Mouse (Mus musculus): Measurements from ENCODE around the gene Rab11fip5.

Gene Rab11fip5

DNA sequence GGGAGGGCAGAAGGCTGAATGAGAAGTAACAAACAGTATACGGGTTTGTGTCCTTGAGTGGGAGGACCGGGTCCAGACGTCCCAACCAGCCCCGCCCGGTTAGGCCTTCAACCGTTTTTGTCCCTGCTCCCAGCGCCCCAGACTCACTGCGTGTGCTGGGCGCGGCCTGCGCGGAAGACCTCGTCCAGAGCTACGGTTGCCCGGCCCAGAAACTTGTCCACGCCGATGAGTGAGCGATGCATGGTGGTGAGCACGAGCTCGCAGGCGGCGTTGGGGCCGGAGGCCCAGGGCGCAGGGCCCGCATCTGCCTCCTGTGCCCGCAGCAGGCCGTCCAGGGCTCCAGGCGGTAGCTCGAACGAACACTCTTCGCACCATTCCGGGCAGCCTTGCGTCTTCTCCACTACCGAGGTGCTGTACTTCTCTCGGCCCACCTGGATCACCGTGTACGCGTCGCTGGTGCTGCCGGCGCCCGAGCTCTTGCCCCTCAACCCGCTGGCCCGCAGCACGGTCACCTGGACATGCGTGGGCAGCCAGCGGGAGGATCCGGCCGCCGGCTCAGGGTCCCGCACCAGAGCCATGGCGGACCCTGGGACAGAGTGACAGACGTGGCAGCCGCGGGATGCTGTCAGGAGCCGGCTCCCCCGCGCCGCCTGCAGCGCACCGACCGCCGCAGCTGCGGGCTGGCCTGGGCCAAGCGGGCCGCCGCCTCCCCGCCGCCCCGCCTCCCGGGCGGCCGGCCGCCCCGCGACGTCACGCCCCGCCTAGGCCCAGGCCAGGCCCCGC lies at the start of gene Rab11fip5:
Gene Rab11fip5, minus strand, starts transcription at position 684 of the 783 bp plus-strand sequence.
- DNase-seq: peak; percentile 42

- DNase-seq: no peak
These were observed 49.5 kb upstream of the Rab11fip5 start, which contains the start of gene Noto for GRCm38 (mm10) chr6:85423836-85424379. Gene Noto, plus strand, starts transcription at chr6:85423886.

GRCm38 (mm10) chr6:85419150-85419549 lies 44.7 kb upstream of the Rab11fip5 start:
- DNase-seq: no peak

- no peak for DNase-seq
These were observed 41.4 kb upstream of the Rab11fip5 start for GRCm38 (mm10) chr6:85415829-85416228.

DNA sequence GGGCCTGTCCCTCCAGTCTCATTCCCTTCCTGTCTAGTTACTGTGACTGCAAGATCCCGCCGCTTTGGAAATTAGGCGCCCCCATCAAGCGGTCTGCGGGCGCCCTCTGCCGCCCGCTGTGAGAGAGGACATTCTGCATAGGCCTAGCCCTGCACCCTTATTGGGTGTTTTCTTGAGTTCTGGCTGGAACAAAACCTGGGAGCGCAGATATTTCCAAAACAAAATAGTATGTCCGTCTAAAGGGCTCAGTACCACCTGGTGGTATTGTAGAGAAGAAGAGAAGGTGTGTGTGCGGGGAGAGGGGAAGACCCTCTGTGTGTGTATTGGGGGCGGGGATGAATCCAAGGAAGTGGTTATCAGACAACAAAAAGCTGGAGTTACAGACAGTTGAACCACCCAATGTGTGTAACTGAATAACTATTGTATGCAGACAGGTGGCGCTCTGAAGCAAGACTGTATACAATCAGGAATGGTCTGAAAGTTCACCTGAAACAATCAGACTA lies 36.4 kb upstream of the Rab11fip5 start:
- DNase-seq: peak; percentile 31

GRCm38 (mm10) chr6:85409003-85409402 lies 34.6 kb upstream of the Rab11fip5 start:
- no peak for DNase-seq

DNA sequence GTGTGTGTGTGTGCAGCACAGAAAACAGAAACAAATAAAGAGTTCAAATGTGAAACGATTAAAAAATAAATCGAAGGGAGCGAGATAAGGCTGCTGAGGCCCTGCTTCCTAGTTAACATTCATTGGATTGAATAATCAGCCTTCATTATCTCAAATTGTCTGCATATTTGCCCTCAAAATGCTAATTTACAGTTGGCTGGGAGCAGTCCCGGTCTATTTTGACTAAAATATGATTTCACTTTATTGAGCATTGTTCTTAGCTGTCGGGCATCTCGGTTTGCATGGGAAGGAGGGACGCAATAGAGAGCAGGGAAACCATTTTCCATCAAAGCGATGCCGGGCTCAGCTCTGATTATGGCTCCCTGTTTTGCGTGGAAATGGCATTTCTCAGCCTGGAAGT lies 28.6 kb upstream of the Rab11fip5 start:
- no peak for DNase-seq

DNA sequence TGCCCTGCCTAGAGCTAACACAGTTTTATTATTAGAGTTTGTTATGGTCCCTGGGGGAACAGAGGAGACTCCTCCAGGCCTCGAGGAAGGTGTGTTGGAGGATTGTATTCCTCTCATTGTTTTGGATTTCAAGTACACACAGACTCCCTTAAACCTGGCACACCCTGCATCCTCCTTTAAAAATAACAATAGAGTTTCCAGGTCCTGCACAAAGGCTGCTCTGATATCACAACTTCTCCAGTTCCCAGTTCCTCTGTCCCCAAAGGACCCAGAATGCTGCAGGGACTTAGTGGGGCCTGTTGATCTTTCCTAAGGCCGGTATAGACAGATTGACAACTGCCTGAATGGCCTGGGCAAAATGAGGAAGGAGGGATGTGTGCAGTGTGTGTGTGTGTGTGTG lies 28.2 kb upstream of the Rab11fip5 start:
- no peak for DNase-seq

- DNase-seq: no peak
These were observed 25.3 kb upstream of the Rab11fip5 start for GRCm38 (mm10) chr6:85399715-85400114.

- peak; percentile 31 for DNase-seq
These were observed 22.7 kb upstream of the Rab11fip5 start for GRCm38 (mm10) chr6:85397165-85397564.

- no peak for DNase-seq
These were observed 20.9 kb upstream of the Rab11fip5 start for GRCm38 (mm10) chr6:85395360-85395759.

DNA sequence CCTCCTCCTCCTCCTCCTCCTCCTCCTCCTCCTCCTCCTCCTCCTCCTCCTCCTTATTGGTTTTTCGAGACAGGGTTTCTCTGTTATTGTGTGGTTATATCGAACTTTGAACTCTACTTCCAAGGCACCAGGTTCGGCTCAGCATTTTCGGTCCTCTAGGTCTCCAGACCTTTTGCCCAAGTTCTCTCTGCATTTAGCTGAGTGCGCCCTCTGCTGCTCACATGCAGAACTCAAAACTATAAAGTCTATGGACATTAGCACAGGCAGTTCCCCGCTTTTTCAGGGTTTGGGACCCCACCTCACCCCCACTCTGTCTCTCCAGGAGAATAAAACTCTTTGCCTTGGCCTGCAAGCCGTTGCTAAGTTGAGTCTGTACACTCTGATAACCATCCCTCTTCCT lies 17.4 kb upstream of the Rab11fip5 start:
- DNase-seq: no peak

DNA sequence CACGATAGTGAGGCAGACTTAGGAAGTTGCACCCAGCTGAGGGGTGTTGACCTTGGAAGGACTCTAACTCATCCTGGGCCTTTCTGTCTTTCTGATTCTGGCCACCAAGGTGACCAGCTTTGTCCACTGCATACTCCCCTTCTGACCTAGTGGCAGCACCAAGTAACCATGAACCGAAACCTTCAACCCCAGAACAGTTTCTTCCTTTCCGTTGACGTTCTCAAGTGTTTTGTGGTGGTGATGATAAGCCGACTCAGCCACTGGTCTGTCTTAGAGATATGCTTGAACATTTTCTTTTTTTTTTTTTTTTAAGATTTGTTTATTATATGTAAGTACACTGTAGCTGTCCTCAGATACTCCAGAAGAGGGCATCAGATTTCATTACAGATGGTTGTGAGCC lies 14.2 kb upstream of the Rab11fip5 start:
- DNase-seq: no peak

DNA sequence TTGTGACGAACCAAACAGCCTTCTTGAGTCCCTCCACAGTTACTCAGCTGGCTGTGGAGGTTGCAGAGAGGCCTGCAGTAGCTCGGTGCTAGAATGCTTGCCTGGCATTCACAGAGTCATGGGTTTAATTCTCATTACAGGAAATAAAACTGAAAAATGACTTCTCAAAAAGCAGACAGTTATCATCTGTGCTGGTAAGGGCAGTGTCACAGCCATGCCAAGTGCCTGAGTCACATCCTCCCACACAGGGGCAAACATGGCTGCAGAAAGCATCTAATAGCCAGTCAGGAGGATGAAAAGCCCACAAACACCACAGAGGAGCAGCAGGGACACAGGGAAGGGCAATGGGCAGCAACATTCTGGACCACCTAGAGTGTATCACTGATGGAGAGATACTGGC lies 8.4 kb upstream of the Rab11fip5 start:
- DNase-seq: no peak

GRCm38 (mm10) chr6:85381648-85382020 lies 7.2 kb upstream of the Rab11fip5 start:
- DNase-seq: no peak

- no peak for DNase-seq
These were observed 6.6 kb upstream of the Rab11fip5 start for GRCm38 (mm10) chr6:85380901-85381647.

GRCm38 (mm10) chr6:85380201-85380900 lies 5.9 kb upstream of the Rab11fip5 start:
- peak; percentile 73 for DNase-seq

GRCm38 (mm10) chr6:85378629-85379028 lies 4.2 kb upstream of the Rab11fip5 start:
- DNase-seq: no peak

- DNase-seq: no peak
These were observed 3.4 kb upstream of the Rab11fip5 start for GRCm38 (mm10) chr6:85377876-85378275.

DNA sequence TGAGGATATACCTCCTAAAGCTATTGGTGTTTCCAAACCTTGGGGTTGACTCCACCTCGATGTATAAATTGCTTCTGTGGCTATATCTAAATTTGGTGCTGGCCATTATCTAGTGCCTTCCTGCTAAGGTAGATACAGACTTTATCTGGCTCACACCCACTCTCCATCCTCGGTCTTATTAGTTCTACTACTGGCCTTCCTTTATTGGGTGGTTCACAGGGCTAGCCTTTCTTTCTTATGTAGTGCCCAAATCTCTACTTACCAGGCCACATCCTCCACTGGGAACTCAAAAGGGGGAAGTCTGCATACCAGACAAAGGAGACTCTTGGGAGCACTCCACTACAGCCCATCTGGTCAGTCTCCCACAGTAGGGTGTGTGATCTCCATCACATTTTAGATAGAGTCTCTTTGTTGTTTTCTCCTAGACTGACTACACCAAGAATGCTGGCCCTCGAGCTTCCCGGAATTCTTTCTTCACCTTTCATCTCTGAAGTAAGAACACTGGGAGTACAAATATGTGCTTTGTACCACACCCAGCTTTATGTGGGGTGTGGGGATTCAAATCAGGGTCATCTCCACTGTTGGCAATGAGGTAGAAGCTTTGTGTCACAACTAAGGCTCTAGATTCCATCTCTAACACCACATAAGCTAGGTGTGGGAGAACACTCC lies 2.8 kb upstream of the Rab11fip5 start:
- DNase-seq: no peak

DNA sequence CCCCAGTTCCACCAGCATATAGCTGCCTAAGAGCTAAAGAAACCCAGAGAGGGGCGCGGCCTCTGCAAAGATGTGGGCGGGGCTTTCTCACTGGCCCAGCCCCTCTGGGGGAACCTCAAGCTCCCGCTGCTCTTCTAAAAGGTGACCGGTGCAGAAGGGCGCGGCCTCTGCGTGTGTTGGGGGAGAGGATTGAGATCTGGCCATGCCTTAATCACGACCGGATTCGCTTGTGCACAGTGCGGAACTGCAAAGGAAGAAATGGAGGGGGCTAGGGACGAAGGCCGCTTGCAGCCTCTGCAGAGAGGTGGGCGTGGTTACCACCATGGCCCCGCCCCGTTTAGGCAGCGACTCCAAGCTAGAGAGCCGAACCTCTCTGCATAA lies 290 bp upstream of the Rab11fip5 start:
- peak; percentile 96 for DNase-seq

- DNase-seq: no peak
These were observed 1.2 kb downstream of the Rab11fip5 start for GRCm38 (mm10) chr6:85373066-85373860.
